Mouse (Mus musculus) liver, postnatal 0 days (tissue): Measurements from ENCODE around the gene Slc25a22. TPM values are rescaled to one million over a fixed set of nuclear protein-coding genes. Genes with fewer than 3 reads are reported as not detected.

Experiments used
- ATAC-seq: fragments of 200-750 bp; cut with Nextera tagmentation; 2 replicates; pipeline ENCODE4 v1.8.0; 2017; ENCODE audit warnings: mild to moderate bottlenecking, moderate library complexity
- DNase-seq: peaks from one replicate; pipeline ENCODE4 v3.0.0-alpha.2; 2016
- H3K27ac ChIP-seq: fragments of 300-500 bp; sonication (generic); 2 replicates; pipeline ENCODE4 v1.5.1; 2014; ENCODE audit warnings: antibody characterized with exemption, moderate library complexity, mild to moderate bottlenecking, low read depth
- H3K27me3 ChIP-seq: fragments of 300-500 bp; sonication (generic); 2 replicates; pipeline ENCODE4 v1.6.1; 2014; ENCODE audit warnings: low read length, control low read depth, mixed read lengths; ENCODE audit not compliant: insufficient read depth
- H3K36me3 ChIP-seq: fragments of 300-500 bp; sonication (generic); replicated peaks from 2 replicates; pipeline ENCODE4 v1.6.1; 2014; ENCODE audit warnings: mild to moderate bottlenecking, control low read depth, low read length, moderate library complexity, mixed read lengths; ENCODE audit not compliant: insufficient read depth
- H3K4me1 ChIP-seq: fragments of 300-500 bp; sonication (generic); 2 replicates; pipeline ENCODE4 v1.6.1; 2014; ENCODE audit warnings: antibody characterized with exemption, mild to moderate bottlenecking, control low read depth; ENCODE audit not compliant: insufficient read depth
- H3K4me2 ChIP-seq: fragments of 300-500 bp; sonication (generic); 2 replicates; pipeline ENCODE4 v1.6.1; 2014; ENCODE audit warnings: low read depth, mild to moderate bottlenecking, low read length, moderate library complexity, mixed read lengths
- H3K4me3 ChIP-seq: fragments of 300-500 bp; sonication (generic); 2 replicates; pipeline ENCODE4 v1.5.1; 2014; ENCODE audit warnings: low read depth, low read length
- H3K9ac ChIP-seq: fragments of 300-500 bp; sonication (generic); replicated peaks from 2 replicates; pipeline ENCODE4 v1.6.1; 2014; ENCODE audit warnings: mild to moderate bottlenecking, moderate library complexity
- H3K9me3 ChIP-seq: fragments of 300-500 bp; sonication (generic); 2 replicates; pipeline ENCODE4 v1.6.1; 2016; ENCODE audit warnings: mild to moderate bottlenecking, control low read depth, low read length, mixed read lengths
- CTCF ChIP-seq: sonication (generic); IDR thresholded peaks from 2 replicates; pipeline ENCODE4 v1.5.1; 2016; ENCODE audit warnings: antibody characterized with exemption, low read depth
- EP300 ChIP-seq: IDR thresholded peaks from 2 replicates; pipeline ENCODE4 v1.6.1; 2016; ENCODE audit warnings: antibody characterized with exemption, low read depth, mild to moderate bottlenecking
- WGBS: fragments of 180-500 bp; shearing (Covaris S2); extraction: QIAGEN DNeasy Blood & Tissue Kit; methylation state at CpG from one replicate; pipeline ENCODE4 v1.1.7; 2014; ENCODE audit not compliant: insufficient replicate concordance; 5-methylcytosine and 5-hydroxymethylcytosine counted together
- polyA plus RNA-seq: library from polyadenylated mRNA; unstranded; fragments of >200 nt; fragmentation: Nextera tagmentation; extraction: Ambion mirVana; gene quantifications from 2 replicates; pipeline ENCODE4 v1.2.1, GENCODE M21; 2015

Gene Slc25a22
- polyA plus RNA-seq, 1 experiment from 2014 or later: 38.4 TPM

DNA sequence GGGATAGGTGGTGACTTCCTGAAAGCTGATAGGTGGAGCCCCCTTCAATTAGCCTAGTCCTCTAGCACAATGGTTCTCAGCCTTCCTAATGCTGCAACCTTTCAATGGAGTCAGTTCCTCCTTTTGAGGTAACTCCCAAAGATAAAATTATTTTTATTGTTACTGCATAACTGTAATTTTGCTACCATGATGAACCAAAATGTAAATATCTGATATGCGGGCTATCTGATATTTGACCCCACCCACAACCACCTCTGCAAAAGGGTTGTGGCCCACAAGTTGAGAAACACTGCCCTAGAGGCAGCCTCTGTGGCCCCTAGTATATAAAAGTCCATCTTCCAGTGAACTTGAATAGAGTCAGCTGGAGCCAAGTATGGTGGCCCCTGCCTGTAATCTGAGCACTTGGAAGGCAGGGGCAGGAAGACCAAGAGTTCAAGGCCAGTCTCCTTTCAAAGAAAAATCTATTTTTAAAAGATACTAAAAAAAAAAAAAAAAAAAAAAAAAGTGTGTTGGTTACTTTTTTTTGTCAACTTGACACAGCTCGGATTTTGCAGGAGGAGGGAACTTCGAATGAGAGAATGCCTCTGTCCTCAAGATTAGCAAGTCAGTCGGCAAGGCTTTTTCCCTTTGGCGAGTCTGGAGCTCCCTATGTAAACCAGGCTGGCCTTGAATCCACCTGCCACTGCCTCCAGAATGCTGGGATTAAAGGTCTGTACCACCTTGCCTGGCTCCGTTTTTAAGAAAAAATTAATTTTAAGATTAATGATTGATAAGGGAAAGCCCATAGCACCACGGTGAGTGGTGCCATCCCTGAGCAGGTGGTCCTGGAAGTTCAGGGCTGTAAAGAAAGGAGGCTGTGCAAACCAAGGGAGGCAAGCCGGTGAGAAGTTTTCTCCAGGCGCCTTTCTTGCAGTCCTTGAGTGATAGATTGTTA, 47.1 kb downstream of the Slc25a22 start:
- ATAC-seq (no peak), DNase-seq (no peak)
- Histone ChIP-seq H3K27ac (peak overlapping the region; percentile 95; the same call in 1 of the 2 replicates), H3K4me3 (peak overlapping the region; percentile 66; the same call in 1 of the 2 replicates), H3K4me2 (peak overlapping the region; percentile 92), H3K27me3 (no peaks in the 10 kb centered on the region), H3K4me1 (peaks cover 36% of the 10 kb centered on the region), H3K36me3 (peaks cover 4% of the 10 kb centered on the region), H3K9ac (peak overlapping the region; percentile 75; the same call in 1 of the 2 replicates), H3K9me3 (no peaks in the 10 kb centered on the region)
- 50% methylated on average over 9 of the region's 9 CpGs for WGBS
- TF ChIP-seq CTCF: no peak
- TF ChIP-seq EP300: no peak

DNA sequence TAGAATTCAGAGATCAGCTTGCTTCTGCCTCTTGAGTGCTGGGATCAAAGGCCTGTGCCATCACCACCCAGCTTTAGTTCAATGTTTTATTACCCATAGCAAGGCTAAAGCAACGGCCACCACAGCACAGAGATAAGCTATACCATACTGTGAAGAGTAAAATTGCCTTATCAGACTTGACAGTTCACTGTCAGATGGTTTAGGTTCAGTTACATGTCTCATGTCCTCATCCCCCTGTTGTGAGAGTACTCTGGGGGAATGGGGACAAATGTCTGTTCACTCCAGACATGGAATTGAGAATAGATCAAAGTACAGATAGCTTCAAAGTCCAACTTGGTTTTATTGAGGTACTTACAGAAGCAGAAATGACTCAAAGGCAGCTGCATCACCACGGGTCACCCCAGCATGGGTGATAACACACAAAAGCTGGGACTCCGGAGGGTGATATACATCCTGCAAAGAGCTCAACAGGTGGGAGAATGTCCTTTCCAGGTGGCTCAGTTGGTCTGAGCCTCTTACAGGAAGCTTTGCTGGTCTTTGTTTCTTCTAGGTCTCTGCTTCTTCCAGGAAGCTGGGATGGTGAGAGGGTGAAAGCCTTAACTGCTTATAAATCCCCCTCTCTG, 49.1 kb downstream of the Slc25a22 start:
- WGBS: 33% methylated on average over 3 of the region's 3 CpGs

DNA sequence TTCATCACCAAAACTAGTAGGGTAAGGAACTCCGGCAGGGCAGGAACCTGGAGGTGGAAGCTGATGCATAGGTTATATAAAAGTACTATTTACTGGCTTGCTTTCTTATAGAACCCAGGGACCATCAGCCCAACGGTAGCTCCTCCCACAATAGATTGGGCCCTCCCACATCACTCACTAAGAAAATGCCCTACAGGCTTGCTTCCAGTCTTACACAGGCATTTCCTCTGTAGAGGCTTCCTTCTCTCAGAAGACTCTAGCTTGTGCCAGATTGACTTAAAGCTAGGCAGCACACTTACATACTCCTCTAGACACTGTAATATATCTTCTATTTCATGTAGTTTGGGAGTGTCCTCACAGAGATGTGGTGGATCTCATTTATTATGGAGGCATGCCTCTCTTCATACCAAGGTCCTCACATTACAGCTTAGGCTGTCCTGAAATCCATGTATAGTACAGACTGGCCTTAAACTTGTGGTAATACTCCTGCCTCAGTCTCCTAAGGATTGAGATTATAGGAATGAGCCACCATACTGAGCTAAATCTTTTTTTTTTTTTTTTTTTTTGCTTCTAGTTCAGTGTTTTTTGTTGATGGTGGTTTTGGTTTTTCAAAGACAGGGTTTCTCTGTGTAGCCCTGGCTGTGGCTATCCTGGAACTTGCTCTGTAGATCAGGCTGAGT, 49.7 kb downstream of the Slc25a22 start:
- no peaks in the 10 kb centered on the region for H3K27me3 ChIP-seq
- no peak overlapping the region for H3K4me3 ChIP-seq
- WGBS: 40% methylated on average over 2 of the region's 2 CpGs
- H3K9me3 ChIP-seq: no peaks in the 10 kb centered on the region
- no peak for ATAC-seq
- DNase-seq: no peak
- TF ChIP-seq CTCF (no peak), EP300 (no peak)
- no peak overlapping the region for H3K9ac ChIP-seq
- no peaks in the 10 kb centered on the region for H3K36me3 ChIP-seq
- no peak overlapping the region for H3K4me2 ChIP-seq
- peaks cover 31% of the 10 kb centered on the region for H3K4me1 ChIP-seq
- peak overlapping the region; percentile 60 for H3K27ac ChIP-seq

More for the DNA sequence above, 49.1 kb downstream of the Slc25a22 start:
- Histone ChIP-seq H3K27ac (peak overlapping the region; percentile 60), H3K27me3 (no peaks in the 10 kb centered on the region), H3K9me3 (no peaks in the 10 kb centered on the region), H3K36me3 (no peaks in the 10 kb centered on the region), H3K4me1 (peaks cover 31% of the 10 kb centered on the region), H3K9ac (no peak overlapping the region), H3K4me2 (no peak overlapping the region), H3K4me3 (no peak overlapping the region)
- ATAC-seq (no peak), DNase-seq (no peak)
- TF ChIP-seq CTCF: no peak
- TF ChIP-seq EP300: peak; percentile 70

DNA sequence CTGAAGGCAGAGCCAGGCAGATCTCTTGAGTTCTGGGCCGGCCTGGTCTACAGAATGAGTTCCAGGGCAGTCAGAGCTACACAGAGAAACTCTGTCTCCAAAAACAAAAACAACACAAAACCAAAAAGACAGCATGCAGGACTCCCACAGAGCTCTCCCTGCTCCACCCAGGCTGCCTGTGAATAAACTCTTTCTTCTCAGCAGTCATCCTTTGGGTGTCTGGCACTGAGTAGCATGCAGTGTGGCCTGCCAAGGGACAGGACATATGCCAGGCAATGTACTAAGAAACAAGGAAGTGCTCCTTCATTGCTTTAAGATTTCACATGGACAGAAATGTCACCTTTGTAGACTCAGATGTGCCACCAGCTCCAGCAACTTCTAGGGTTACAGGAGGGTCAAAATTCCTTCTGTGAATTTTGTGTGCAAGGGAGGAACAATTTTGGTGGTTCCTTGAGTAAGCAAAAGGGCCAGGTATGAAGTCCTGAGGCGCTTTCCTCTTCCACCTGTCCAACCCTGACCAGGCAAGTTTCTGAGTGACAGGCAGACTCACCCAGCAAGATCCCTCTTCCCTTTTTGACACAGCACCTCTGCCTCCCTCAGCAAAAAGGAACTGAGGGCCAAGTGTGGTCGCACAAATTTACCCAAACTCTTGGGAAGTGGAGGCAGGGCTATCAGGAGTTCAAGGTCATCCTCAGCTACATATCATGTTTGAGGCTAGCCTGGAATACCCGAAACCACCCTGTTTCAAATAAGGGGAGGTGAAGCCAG, 56.4 kb downstream of the Slc25a22 start:
- no peaks in the 10 kb centered on the region for H3K9me3 ChIP-seq
- H3K27me3 ChIP-seq: no peaks in the 10 kb centered on the region
- no peak overlapping the region for H3K9ac ChIP-seq
- H3K36me3 ChIP-seq: no peaks in the 10 kb centered on the region
- no peak overlapping the region for H3K4me3 ChIP-seq
- peak overlapping the region; percentile 48 for H3K27ac ChIP-seq
- H3K4me2 ChIP-seq: no peak overlapping the region
- peaks cover 9% of the 10 kb centered on the region; the same call in 1 of the 2 replicates for H3K4me1 ChIP-seq
- 46% methylated on average over 4 of the region's 4 CpGs for WGBS
- TF ChIP-seq EP300: no peak
- ATAC-seq (no peak), DNase-seq (peak; percentile 13)

Other genes with a start within 250 kb of the Slc25a22 start
- 44.0 and 46.2 TPM in 2 replicates for gene Hras, start 243.9 kb downstream of the Slc25a22 start, polyA plus RNA-seq
- 2.0 and 2.2 TPM in 2 replicates for gene Lrrc56, start 243.7 kb downstream of the Slc25a22 start, polyA plus RNA-seq
- 0.49 TPM in 2 replicates for gene Lmntd2, start 223.8 kb downstream of the Slc25a22 start, polyA plus RNA-seq
- gene Rassf7, start 222.0 kb downstream of the Slc25a22 start, polyA plus RNA-seq: 24.9 and 27.3 TPM in 2 replicates
- gene Phrf1, start 209.1 kb downstream of the Slc25a22 start, polyA plus RNA-seq: 10.8 and 14.3 TPM in 2 replicates
- 22.9 and 25.4 TPM in 2 replicates for gene Irf7, start 171.4 kb downstream of the Slc25a22 start, polyA plus RNA-seq
- 1.1 and 1.3 TPM in 2 replicates for gene Cdhr5, start 161.1 kb downstream of the Slc25a22 start, polyA plus RNA-seq
- not detected in 2 replicates for gene Sct, start 158.8 kb downstream of the Slc25a22 start, polyA plus RNA-seq
- gene Drd4, start 145.9 kb downstream of the Slc25a22 start, polyA plus RNA-seq: not detected in 2 replicates
- 10.7 and 11.9 TPM in 2 replicates for gene Deaf1, start 110.2 kb downstream of the Slc25a22 start, polyA plus RNA-seq
- 9.2 and 11.9 TPM in 2 replicates for gene Tmem80, start 110.2 kb downstream of the Slc25a22 start, polyA plus RNA-seq
- gene Eps8l2, start 99.0 kb downstream of the Slc25a22 start, polyA plus RNA-seq: 22.2 and 25.4 TPM in 2 replicates
- 246 and 265 TPM in 2 replicates for gene Taldo1, start 45.7 kb downstream of the Slc25a22 start, polyA plus RNA-seq
- 17.4 and 18.2 TPM in 2 replicates for gene Gatd1, start 23.8 kb downstream of the Slc25a22 start, polyA plus RNA-seq
- not detected in 2 replicates for gene Cend1, start 8.4 kb downstream of the Slc25a22 start, polyA plus RNA-seq
- 3.6 and 4.3 TPM in 2 replicates for gene Pidd1, start 6.1 kb upstream of the Slc25a22 start, polyA plus RNA-seq
- 861 and 865 TPM in 2 replicates for gene Rplp2, start 9.5 kb upstream of the Slc25a22 start, polyA plus RNA-seq
- gene Pnpla2, start 17.3 kb upstream of the Slc25a22 start, polyA plus RNA-seq: 47.1 and 51.3 TPM in 2 replicates
- 6.3 and 7.3 TPM in 2 replicates for gene Cracr2b, start 23.2 kb upstream of the Slc25a22 start, polyA plus RNA-seq
- gene Cd151, start 29.5 kb upstream of the Slc25a22 start, polyA plus RNA-seq: 5.1 and 6.6 TPM in 2 replicates
- 41.8 and 45.1 TPM in 2 replicates for gene Polr2l, start 37.2 kb upstream of the Slc25a22 start, polyA plus RNA-seq
- gene Tspan4, start 37.3 kb upstream of the Slc25a22 start, polyA plus RNA-seq: 72.2 and 77.0 TPM in 2 replicates
- gene Chid1, start 102.0 kb upstream of the Slc25a22 start, polyA plus RNA-seq: 12.6 and 14.7 TPM in 2 replicates
- gene Ap2a2, start 124.3 kb upstream of the Slc25a22 start, polyA plus RNA-seq: 27.8 and 33.8 TPM in 2 replicates
- gene Muc6, start 217.4 kb upstream of the Slc25a22 start, polyA plus RNA-seq: 0.71 and 0.81 TPM in 2 replicates